Mouse (Mus musculus) lung, embryonic 15.5 days (tissue): Measurements from ENCODE around the gene Clec2g. TPM values are rescaled to one million over a fixed set of nuclear protein-coding genes. Genes with fewer than 3 reads are reported as not detected.
A peak's percentile ranks its signal among the peaks of the same experiment; 100 is the strongest.
"Not testable (repeated sequence)": the region's sequence is repeated elsewhere in the genome, so short reads cannot be mapped to it uniquely, and the experiment has no call there.

Source experiments
- ATAC-seq: fragments of 200-750 bp; cut with Nextera tagmentation; 2 replicates; pipeline ENCODE4 v1.8.0; 2017; ENCODE audit warnings: moderate number of reproducible peaks, borderline replicate concordance; ENCODE audit not compliant: low FRiP score, low TSS enrichment; ENCODE audit errors: extremely low read depth
- H3K27ac ChIP-seq: fragments of 300-500 bp; sonication (generic); 2 replicates; pipeline ENCODE4 v1.5.1; 2015; ENCODE audit warnings: moderate library complexity, mild to moderate bottlenecking, inconsistent platforms
- H3K27me3 ChIP-seq: fragments of 300-500 bp; sonication (generic); 2 replicates; pipeline ENCODE4 v1.6.1; 2015; ENCODE audit warnings: inconsistent platforms
- H3K36me3 ChIP-seq: fragments of 300-500 bp; sonication (generic); 2 replicates; pipeline ENCODE4 v1.6.1; 2015; ENCODE audit warnings: inconsistent platforms
- H3K4me1 ChIP-seq: fragments of 300-500 bp; sonication (generic); 2 replicates; pipeline ENCODE4 v1.6.1; 2015; ENCODE audit warnings: inconsistent platforms
- H3K4me2 ChIP-seq: fragments of 300-500 bp; sonication (generic); 2 replicates; pipeline ENCODE4 v1.6.1; 2015; ENCODE audit warnings: inconsistent platforms, mild to moderate bottlenecking, moderate library complexity
- H3K4me3 ChIP-seq: fragments of 300-500 bp; sonication (generic); 2 replicates; pipeline ENCODE4 v1.5.1; 2015; ENCODE audit warnings: mild to moderate bottlenecking, inconsistent platforms
- H3K9ac ChIP-seq: fragments of 300-500 bp; sonication (generic); 2 replicates; pipeline ENCODE4 v1.6.1; 2015; ENCODE audit warnings: inconsistent platforms
- H3K9me3 ChIP-seq: fragments of 300-500 bp; sonication (generic); 2 replicates; pipeline ENCODE4 v1.6.1; 2016; ENCODE audit warnings: inconsistent platforms
- WGBS: fragments of 180-500 bp; shearing (Covaris S2); methylation state at CpG from one replicate; pipeline ENCODE4 v1.1.7; 2015; 5-methylcytosine and 5-hydroxymethylcytosine counted together
- polyA plus RNA-seq: library from polyadenylated mRNA; unstranded; fragments of >200 nt; fragmentation: Nextera tagmentation; extraction: Ambion mirVana; gene quantifications from 2 replicates; pipeline ENCODE4 v1.2.1, GENCODE M21; 2015

Clec2g gene
- polyA plus RNA-seq, 1 experiment from 2014 or later: not detected

- H3K4me2 ChIP-seq: no peak overlapping the region
- H3K9ac ChIP-seq: no peak overlapping the region
- no peak overlapping the region for H3K27ac ChIP-seq
- no peaks in the 10 kb centered on the region for H3K4me1 ChIP-seq
- H3K9me3 ChIP-seq: no peaks in the 10 kb centered on the region
- H3K27me3 ChIP-seq: no peaks in the 10 kb centered on the region
- 95% methylated on average over 3 of the region's 3 CpGs for WGBS
- no peak overlapping the region for H3K4me3 ChIP-seq
- no peaks in the 10 kb centered on the region for H3K36me3 ChIP-seq
- ATAC-seq: no peak
Observed at GRCm38 (mm10) chr6:128973439-128973697, 39.2 kb downstream of the Clec2g start.

DNA sequence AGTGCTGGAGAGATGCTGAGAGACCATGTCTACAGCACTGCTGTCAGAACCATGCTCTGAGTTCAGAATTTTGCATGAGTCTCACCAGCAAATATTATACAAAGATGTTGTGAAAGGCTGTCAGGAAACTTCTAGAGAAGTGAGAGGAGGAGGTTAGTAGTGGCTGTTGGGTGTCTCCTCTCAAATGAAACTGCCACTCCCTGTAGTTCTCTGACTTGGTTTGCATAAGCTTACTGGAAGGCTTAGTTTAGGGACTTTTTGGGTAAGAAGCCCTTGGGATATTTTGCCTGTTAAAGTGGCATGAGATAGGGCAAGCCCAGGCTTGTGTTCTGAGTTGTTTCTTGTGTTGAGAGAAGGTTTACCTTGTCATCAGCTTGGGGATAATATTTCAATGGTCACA is 40.7 kb downstream of the Clec2g start:
- not testable (repeated sequence) for H3K36me3 ChIP-seq, H3K9me3 ChIP-seq, H3K4me3 ChIP-seq, H3K9ac ChIP-seq, H3K27ac ChIP-seq, H3K4me2 ChIP-seq, H3K27me3 ChIP-seq, ATAC-seq, H3K4me1 ChIP-seq

DNA sequence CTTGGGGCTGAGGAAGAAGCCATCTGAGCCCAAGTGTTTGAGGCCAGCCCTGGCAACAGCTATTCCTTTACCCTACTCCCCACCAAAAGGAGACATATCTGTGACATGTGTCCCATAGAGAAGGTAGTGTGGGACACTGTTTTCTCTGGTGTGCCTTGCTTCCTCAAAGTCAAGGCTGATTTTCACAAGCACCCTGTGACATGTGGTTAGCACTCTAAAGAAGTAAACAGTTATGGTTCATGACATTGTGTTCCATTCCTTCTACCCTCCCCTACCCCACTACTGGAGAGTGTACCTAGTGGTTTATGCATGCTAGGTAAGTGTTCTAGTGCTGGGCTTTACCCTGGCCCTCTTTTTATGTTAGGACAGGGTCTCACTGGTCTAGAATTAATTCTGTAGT is 42.0 kb downstream of the Clec2g start:
- no peak overlapping the region for H3K27ac ChIP-seq
- ATAC-seq: no peak
- H3K9me3 ChIP-seq: no peaks in the 10 kb centered on the region
- no peak overlapping the region for H3K9ac ChIP-seq
- H3K4me3 ChIP-seq: no peak overlapping the region
- H3K27me3 ChIP-seq: no peaks in the 10 kb centered on the region
- H3K4me1 ChIP-seq: no peaks in the 10 kb centered on the region
- no peak overlapping the region for H3K4me2 ChIP-seq
- no peaks in the 10 kb centered on the region for H3K36me3 ChIP-seq

DNA sequence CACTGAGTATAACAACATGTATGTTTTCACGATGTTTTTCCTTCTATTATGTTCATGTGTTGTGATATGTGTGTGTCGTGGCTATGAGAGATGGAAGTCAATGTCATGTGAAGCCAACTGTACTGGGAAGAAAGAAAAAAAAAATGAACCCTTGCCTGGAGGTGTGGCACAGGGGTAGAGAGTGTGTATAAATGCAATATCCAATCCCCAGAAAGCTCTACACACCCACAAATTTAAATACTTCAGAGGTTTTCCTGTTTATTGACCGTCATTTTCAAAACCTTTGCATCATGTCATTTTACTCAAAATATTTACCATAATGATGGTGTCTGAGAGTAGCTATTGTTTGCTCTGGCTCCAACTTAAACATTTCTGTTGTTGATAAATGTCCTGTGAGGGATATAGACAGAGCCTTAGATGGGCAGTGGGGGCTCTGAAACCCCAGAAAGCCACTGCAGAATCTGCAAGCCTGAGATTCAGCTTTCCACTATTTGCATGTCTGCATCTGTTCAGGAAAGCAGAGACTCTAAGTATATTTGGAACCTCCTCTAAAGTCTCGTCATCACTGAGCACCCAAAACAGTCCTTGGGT is 47.9 kb downstream of the Clec2g start:
- WGBS: 50% methylated on average over 4 of the region's 4 CpGs
- peak; percentile 82; the same call in 1 of the 2 replicates for ATAC-seq

DNA sequence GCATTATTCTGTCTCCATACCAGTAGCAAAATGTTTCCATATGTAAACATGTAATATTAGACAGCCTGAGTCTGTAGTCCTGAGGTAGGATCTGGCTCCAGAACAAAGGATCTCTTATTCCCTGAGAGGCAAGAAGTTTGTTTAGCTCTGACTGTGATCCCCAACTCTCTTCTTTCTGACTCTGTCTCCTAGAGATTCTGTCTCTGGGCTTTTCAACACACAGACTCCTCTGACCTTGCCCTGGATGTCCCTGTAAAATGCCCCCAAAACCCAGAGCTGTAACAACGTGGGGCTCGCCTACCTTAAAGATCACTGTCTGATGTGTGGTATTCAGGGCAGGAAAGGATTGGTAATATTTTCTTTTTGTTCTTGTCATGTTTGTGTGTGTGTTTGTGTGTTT is 58.2 kb downstream of the Clec2g start:
- Histone ChIP-seq H3K9ac (no peak overlapping the region), H3K4me1 (peaks cover 17% of the 10 kb centered on the region), H3K9me3 (no peaks in the 10 kb centered on the region), H3K4me3 (no peak overlapping the region), H3K36me3 (no peaks in the 10 kb centered on the region), H3K27me3 (no peaks in the 10 kb centered on the region), H3K4me2 (peak overlapping the region; percentile 31; the same call in 1 of the 2 replicates), H3K27ac (peak overlapping the region; percentile 84)
- no peak for ATAC-seq
- 69% methylated on average over 2 of the region's 2 CpGs for WGBS

More for the DNA sequence above, 47.9 kb downstream of the Clec2g start:
- not testable (repeated sequence) for H3K27me3 ChIP-seq, H3K4me2 ChIP-seq, H3K36me3 ChIP-seq, H3K9me3 ChIP-seq, H3K9ac ChIP-seq, H3K4me1 ChIP-seq, H3K4me3 ChIP-seq, H3K27ac ChIP-seq

DNA sequence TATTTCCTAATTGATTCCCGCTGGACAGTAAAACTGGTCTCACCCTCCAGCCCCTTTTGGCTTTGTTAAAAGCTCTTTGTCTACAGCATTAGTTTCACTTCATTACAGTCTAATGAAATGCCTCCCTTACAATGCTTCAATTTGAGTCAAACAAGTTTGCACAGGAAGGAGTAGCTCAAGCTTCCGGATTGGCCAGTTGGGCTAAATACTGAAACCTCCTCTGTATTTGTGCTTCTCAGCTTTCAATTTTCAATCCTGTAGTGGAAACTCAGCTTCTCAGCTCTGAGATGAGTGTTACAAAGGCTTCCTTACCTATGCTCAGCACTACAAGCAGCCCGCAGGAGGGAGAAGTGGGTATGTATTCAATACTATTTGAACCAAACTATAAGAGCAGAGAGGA is 58.6 kb downstream of the Clec2g start:
- peak; percentile 49; the same call in 1 of the 2 replicates for ATAC-seq
- Histone ChIP-seq H3K4me1 (peaks cover 17% of the 10 kb centered on the region), H3K4me3 (no peak overlapping the region), H3K9ac (no peak overlapping the region), H3K4me2 (peak overlapping the region; percentile 31), H3K36me3 (no peaks in the 10 kb centered on the region), H3K27me3 (no peaks in the 10 kb centered on the region), H3K27ac (peak overlapping the region; percentile 84), H3K9me3 (no peaks in the 10 kb centered on the region)
- 55% methylated on average over 3 of the region's 3 CpGs for WGBS

DNA sequence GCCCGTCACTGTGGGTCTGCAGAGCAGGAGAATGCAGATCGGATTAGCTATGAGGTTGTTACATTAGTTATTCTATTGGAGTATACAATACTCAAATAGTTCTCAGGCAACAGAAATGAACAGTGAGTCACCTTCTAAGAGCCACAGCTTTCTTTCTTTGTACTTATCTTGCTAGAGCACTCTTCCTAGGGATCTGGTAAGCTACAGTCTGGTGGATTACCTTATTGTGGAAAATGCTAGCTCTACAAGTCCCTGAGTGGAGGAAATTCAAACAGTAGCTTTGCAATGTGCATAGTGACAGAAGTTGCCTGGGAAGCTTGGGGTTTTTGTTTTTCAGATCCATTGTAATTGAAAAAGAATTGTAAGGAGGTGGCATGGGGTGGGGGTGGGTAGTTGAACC is 59.0 kb downstream of the Clec2g start:
- no peak for ATAC-seq

GRCm38 (mm10) chr6:128994336-128994735 is 60.2 kb downstream of the Clec2g start:
- Histone ChIP-seq H3K4me1 (peaks cover 19% of the 10 kb centered on the region), H3K9ac (no peak overlapping the region), H3K36me3 (no peaks in the 10 kb centered on the region), H3K9me3 (no peaks in the 10 kb centered on the region), H3K27ac (no peak overlapping the region), H3K27me3 (no peaks in the 10 kb centered on the region), H3K4me2 (no peak overlapping the region), H3K4me3 (no peak overlapping the region)
- WGBS: 72% methylated on average over 4 of the region's 4 CpGs
- ATAC-seq: no peak

More for the DNA sequence above, 59.0 kb downstream of the Clec2g start:
- Histone ChIP-seq H3K27me3 (no peaks in the 10 kb centered on the region), H3K4me3 (no peak overlapping the region), H3K36me3 (no peaks in the 10 kb centered on the region), H3K4me2 (peak overlapping the region; percentile 31), H3K9ac (no peak overlapping the region), H3K27ac (peak overlapping the region; percentile 84), H3K4me1 (peaks cover 18% of the 10 kb centered on the region), H3K9me3 (no peaks in the 10 kb centered on the region)
- WGBS: 54% methylated on average over 2 of the region's 2 CpGs

GRCm38 (mm10) chr6:128994742-128995141 is 60.6 kb downstream of the Clec2g start:
- peaks cover 19% of the 10 kb centered on the region for H3K4me1 ChIP-seq
- H3K36me3 ChIP-seq: no peaks in the 10 kb centered on the region
- H3K9ac ChIP-seq: no peak overlapping the region
- H3K4me3 ChIP-seq: no peak overlapping the region
- H3K4me2 ChIP-seq: no peak overlapping the region
- H3K9me3 ChIP-seq: no peaks in the 10 kb centered on the region
- WGBS: 66% methylated on average over 5 of the region's 5 CpGs
- no peaks in the 10 kb centered on the region for H3K27me3 ChIP-seq
- H3K27ac ChIP-seq: no peak overlapping the region
- ATAC-seq: no peak

GRCm38 (mm10) chr6:128995250-128996053 is 61.3 kb downstream of the Clec2g start:
- 75% methylated on average over 7 of the region's 7 CpGs for WGBS
- no peak for ATAC-seq
- peaks cover 19% of the 10 kb centered on the region for H3K4me1 ChIP-seq
- no peaks in the 10 kb centered on the region for H3K36me3 ChIP-seq
- no peak overlapping the region for H3K9ac ChIP-seq
- H3K4me2 ChIP-seq: no peak overlapping the region
- no peak overlapping the region for H3K4me3 ChIP-seq
- no peak overlapping the region for H3K27ac ChIP-seq
- no peaks in the 10 kb centered on the region for H3K27me3 ChIP-seq
- H3K9me3 ChIP-seq: no peaks in the 10 kb centered on the region

GRCm38 (mm10) chr6:128996054-128996767 is 62.0 kb downstream of the Clec2g start:
- H3K27ac ChIP-seq: no peak overlapping the region
- H3K27me3 ChIP-seq: no peaks in the 10 kb centered on the region
- H3K4me3 ChIP-seq: no peak overlapping the region
- WGBS: 66% methylated on average over 3 of the region's 3 CpGs
- no peak overlapping the region for H3K9ac ChIP-seq
- H3K9me3 ChIP-seq: no peaks in the 10 kb centered on the region
- ATAC-seq: no peak
- no peak overlapping the region for H3K4me2 ChIP-seq
- peaks cover 19% of the 10 kb centered on the region for H3K4me1 ChIP-seq
- H3K36me3 ChIP-seq: no peaks in the 10 kb centered on the region

GRCm38 (mm10) chr6:128996768-128997442 is 62.7 kb downstream of the Clec2g start:
- 72% methylated on average over 13 of the region's 13 CpGs for WGBS
- Histone ChIP-seq H3K4me3 (no peak overlapping the region), H3K4me1 (peaks cover 19% of the 10 kb centered on the region), H3K9ac (no peak overlapping the region), H3K36me3 (no peaks in the 10 kb centered on the region), H3K4me2 (no peak overlapping the region), H3K27me3 (no peaks in the 10 kb centered on the region), H3K27ac (no peak overlapping the region), H3K9me3 (no peaks in the 10 kb centered on the region)
- no peak for ATAC-seq
